ENCODE assay signal across 15 mouse cellular contexts in genomic region chr12:10160837-10161236, GRCm38 (mm10).
"Had no signal": no experiment of that assay in that cellular context is flagged by ENCODE, and none has a peak within 500 bp of the region (broad histone marks: within the 10 kb centered on the region; RNA-seq: fewer than 3 reads in every experiment).

No protein-coding gene starts in this region.

- ATAC-seq: midbrain, embryonic 15.5 days had no signal

- H3K27me3 ChIP-seq: liver, embryonic 13.5 days; midbrain, embryonic 15.5 days; neural tube, embryonic 13.5 days had no signal

- DNase-seq: kidney, postnatal 10 days; kidney, postnatal 36 days; layer of hippocampus, postnatal 36 days; liver, embryonic 13.5 days; lung, adult 2 months; lung, postnatal 14 days; lung, postnatal 4 days; thymus, adult 2 months; thymus, postnatal 14 days; thymus, postnatal 4 days had no signal

- H3K27ac ChIP-seq: left cerebral cortex, adult 2 months; liver, embryonic 13.5 days; midbrain, embryonic 15.5 days; neural tube, embryonic 13.5 days had no signal

- H3K9ac ChIP-seq: liver, embryonic 13.5 days; midbrain, embryonic 15.5 days; neural tube, embryonic 13.5 days had no signal

- H3K4me3 ChIP-seq: left cerebral cortex, adult 2 months; liver, embryonic 13.5 days; midbrain, embryonic 15.5 days; myocyte; neural tube, embryonic 13.5 days had no signal

- H3K4me1 ChIP-seq: liver, embryonic 13.5 days; midbrain, embryonic 15.5 days; neural tube, embryonic 13.5 days had no signal

- H3K36me3 ChIP-seq: liver, embryonic 13.5 days; midbrain, embryonic 15.5 days; neural tube, embryonic 13.5 days had no signal

- H3K9me3 ChIP-seq: liver, embryonic 13.5 days; midbrain, embryonic 15.5 days; neural tube, embryonic 13.5 days had no signal

- H3K4me2 ChIP-seq: liver, embryonic 13.5 days; midbrain, embryonic 11.5 days; midbrain, embryonic 15.5 days; neural tube, embryonic 13.5 days had no signal
